Mouse (Mus musculus) spleen, postnatal 4 days (tissue): Measurements from ENCODE around the gene Slc35e3.
"Not testable (repeated sequence)": the region's sequence is repeated elsewhere in the genome, so short reads cannot be mapped to it uniquely, and the experiment has no call there.

Source experiments
- DNase-seq, 2 experiments: peaks; one replicate each; pipeline ENCODE4 v3.0.0; 2022; ENCODE audit warnings: low spot score in 2 of 2

Slc35e3 gene

DNA sequence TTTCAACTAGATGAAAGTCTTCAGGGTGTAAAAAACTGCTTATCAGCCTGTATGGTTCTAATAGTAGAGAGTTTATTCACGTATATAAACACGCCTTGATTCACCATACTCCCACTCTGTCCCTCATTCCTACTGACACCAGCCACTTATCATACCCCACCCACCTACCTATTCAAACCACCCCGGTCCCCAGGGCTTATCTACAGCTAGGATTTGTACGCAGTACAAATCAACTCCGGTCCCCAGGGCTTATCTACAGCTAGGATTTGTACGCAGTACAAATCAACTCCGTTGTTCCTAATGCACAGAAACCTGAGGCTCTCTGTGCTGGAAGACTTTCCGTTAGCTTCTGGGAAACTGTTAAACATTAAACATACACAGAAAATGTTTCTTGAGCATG lies 12.5 kb downstream of the Slc35e3 start:
- not testable (repeated sequence) for DNase-seq

DNA sequence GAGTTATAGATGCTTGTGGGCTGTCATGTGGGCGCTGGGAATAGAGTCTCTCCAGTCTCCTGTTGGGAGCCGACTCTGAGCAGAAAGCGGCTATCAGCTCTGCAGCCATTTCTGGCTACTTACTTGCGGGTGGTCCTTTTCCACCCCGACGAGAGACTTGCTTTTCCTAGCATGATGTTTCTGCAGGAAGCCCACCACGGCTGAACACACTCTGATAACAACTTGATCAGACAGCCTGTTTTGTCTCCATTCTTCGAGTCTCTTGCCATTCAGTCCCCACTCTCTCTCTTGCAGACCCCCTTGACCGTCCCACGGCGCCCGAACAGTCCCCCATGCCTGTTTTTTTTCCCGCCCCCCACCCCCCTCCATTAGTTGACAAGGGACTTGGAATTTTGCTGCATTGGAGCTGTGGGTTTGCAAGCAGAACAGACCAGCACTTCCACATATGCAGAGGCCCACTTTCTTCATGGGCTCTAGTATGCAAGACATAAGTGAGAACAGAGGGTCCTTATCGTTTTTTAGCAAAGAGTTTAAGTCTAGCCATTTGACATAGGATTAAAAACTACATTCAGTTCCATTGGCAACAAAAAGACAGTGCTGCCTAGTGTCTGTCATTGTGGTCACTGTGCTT lies 13.1 kb downstream of the Slc35e3 start:
- DNase-seq: no peak

DNA sequence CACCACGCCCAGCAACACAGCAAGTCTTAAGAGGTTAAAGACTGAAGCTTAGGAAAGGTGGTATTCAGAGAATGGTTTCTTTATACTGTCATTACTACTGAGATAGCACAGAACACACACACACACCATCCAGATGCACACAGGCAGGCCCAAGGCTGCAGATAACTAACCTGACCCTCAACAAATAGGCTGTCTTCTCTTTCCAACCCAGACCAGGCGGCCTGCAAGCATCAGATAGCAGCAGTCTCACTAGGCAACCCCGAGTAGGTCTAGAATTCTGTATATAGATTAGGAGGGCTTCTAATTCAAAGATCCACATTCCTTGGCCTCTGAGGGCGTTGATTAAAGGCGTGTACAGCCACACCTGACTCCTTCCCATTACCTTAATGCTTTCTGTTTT lies 14.0 kb downstream of the Slc35e3 start:
- peak in 1 of 2 experiments; percentile 54 for DNase-seq

GRCm38 (mm10) chr10:117731244-117732101 lies 14.7 kb downstream of the Slc35e3 start:
- peak; percentile 62 to 73 for DNase-seq

DNA sequence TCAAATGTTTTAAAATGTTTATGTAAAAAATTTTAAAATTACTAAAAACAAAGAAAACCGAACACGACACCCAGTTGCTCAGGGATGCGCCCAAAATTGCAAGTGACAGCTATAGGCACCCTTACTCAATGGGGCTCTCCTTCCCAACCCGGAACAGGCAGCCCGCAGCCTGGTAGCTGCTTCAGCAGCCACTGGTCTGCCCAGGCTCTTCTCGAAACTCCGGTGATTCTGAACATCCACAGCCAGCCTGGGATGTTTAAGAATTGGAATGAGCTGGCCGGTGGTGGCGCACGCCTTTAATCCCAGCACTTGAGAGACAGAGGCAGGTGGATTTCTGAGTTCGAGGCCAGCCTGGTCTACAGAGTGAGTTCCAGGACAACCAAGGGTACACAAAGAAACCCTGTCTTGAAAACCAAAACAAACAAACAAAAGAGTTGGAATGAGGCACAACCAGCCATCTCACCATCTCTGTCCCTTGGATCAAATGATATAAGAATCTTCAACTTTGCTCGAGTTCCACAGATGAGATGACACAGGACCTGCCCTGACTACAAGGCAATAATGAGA lies 15.4 kb downstream of the Slc35e3 start:
- no peak for DNase-seq

DNA sequence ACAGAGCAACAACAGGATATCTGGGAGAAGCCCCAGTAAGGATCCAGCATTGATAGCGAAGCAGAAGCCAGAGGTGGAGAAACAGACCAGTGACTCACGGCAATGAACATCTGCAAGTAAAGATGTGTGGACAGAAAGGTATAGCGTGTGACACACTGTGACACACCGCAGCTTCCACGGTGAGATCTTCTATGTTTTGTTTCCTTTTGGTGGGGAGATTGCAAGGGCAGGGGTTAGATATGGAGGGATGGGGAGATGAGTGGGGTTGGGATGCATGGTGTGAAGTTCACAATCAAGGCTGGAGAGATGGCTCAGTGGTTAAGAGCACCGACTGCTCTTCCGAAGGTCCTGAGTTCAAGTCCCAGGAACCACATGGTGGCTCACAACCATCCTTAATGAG lies 16.0 kb downstream of the Slc35e3 start:
- no peak for DNase-seq

DNA sequence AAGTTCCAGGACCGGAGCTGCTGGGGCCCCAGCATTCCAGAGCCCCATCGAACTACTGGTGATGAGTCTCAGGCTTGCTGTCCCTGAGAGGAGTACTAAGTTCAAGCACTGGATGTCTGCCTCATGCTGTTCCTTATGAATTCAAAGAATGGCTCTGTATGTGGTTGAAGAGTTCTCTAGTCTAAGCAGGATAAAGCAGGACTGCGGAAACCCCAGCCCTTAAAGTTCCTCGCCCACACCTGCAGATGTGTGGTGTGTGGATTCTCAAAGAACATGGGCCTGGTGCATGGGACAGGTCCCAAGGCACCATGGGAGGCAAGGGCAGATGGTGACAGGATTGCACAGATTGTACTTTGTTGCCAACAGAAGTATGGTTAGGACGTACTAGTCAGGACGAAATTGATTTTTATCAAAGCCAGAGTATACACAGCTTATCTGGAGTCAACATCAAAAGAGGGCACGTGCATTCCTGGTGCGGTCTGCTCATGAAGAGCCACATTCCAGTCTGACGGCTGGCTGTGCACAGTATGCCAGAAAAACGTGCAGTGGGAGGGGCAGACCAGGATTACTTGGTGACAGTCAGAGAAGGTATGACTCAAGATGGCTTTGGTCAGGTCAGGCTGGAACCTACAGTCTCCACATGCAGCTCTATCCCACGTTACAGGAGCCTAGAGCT lies 16.9 kb downstream of the Slc35e3 start:
- DNase-seq: no peak

- DNase-seq: no peak
These were observed 17.6 kb downstream of the Slc35e3 start for GRCm38 (mm10) chr10:117728574-117728973.

- no peak for DNase-seq
These were observed 18.6 kb downstream of the Slc35e3 start for GRCm38 (mm10) chr10:117727518-117728110.

GRCm38 (mm10) chr10:117726888-117727385 lies 19.2 kb downstream of the Slc35e3 start:
- DNase-seq: no peak

- DNase-seq: no peak
These were observed 19.8 kb downstream of the Slc35e3 start for GRCm38 (mm10) chr10:117726350-117726749.

DNA sequence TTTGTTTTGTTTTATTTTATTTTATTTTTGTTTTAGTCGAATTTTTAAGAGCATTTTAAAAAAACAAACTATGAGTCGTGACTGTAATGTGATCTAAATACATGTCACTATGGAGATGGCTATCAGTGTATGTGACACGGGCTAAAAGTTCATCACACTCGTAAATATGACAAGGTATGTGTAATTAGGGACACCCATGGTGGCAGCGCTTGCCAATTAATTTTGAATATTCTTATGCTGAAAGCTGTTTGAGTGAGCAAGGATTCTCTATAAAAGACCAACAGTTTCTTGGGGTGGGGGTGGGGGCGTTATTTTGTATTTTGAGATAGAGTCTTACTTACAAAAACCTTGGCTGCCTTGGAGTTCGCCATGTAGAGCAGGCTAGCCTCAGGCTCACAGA lies 20.5 kb downstream of the Slc35e3 start:
- DNase-seq: no peak

DNA sequence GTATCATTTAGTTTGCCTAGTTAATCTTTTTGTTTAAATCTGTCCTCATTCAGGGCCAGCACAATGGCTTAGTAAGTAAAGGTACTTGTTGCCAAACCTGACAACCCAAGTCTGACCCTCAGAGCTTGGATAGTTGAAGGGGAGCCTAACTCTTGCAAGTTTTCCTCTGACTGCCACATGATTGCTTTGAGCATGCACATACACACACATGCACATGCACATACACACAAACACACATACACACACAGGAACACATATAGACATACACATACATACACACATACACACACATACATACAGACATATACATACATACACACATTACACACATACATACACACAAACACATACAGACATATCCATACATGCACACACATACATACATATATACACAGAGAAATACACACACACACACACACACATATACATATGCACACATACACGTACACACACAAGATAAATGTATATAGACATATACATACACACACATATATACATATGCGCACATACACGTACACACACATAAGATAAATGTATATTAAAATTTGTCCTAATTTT lies 21.3 kb downstream of the Slc35e3 start:
- DNase-seq: no peak

DNA sequence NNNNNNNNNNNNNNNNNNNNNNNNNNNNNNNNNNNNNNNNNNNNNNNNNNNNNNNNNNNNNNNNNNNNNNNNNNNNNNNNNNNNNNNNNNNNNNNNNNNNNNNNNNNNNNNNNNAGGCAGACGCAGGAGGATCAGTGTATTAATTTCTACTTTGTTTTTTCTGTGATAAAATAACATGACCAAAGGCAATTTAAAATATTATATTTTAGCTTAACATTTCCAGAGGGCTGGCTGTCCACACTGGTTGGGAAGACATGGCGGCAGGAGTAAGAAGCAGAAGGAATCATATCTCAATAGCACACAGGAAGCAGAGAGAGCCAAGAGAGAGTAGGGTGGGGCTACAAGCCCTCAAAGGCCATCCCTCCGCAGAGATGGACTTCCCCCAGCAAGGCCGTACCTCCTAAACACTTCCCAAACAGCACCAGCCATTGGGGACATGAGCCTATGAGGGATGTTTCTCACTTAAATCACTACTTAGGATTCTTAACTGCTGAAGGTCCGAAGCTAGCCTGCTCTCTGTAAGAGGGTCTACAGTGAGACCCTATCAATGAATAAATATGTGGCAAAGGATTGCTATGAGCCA lies 21.9 kb downstream of the Slc35e3 start:
- no peak for DNase-seq

GRCm38 (mm10) chr10:117718161-117719119 lies 27.7 kb downstream of the Slc35e3 start:
- no peak for DNase-seq

DNA sequence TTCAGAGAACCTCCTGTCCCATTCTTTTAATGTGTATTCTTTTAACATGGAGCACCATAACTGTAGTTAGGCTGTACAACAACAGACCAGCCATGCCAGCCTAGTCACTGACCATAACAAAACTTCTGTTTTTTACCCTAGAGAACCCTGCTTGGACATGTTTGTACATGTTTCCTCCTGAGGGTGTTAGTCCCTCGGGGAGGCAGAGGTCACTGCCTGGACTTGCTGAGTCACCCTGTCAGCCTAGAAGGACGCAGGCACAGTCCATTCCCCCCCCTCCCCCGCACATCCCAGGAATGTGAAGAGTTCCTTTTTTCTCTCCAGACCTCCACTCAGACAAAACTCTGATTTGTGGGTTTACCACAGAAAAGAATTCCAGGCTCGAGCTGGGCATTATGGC lies 28.6 kb downstream of the Slc35e3 start:
- no peak for DNase-seq

DNA sequence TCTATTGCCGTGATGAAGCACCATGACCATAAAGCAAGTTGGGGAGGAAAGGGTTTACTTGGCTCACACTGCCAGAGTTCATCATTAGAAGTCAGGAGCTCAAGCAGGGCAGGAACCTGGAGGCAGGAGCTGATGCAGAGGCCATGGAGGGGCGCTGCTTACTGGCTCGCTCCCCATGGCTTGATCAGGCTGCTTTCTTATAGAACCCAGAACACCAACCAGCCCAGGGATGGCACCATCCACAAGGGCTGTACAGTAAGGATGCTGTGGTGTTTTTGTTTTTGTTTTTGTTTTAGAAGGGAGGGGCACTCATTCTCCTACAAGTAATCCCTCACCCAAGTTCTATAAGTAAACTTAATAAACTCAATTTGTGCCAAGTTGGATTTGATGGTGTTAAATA lies 29.5 kb downstream of the Slc35e3 start:
- no peak for DNase-seq

GRCm38 (mm10) chr10:117715654-117716053 lies 30.5 kb downstream of the Slc35e3 start:
- DNase-seq: not testable (repeated sequence)

GRCm38 (mm10) chr10:117714928-117715500 lies 31.2 kb downstream of the Slc35e3 start:
- DNase-seq: no peak
